Mouse (Mus musculus) intestine, embryonic 16.5 days (tissue): ENCODE results near the gene Btnl4. TPM values are rescaled to one million over a fixed set of nuclear protein-coding genes. Genes with fewer than 3 reads are reported as not detected.
A peak's percentile ranks its signal among the peaks of the same experiment; 100 is the strongest.
"Not testable (repeated sequence)": the region's sequence is repeated elsewhere in the genome, so short reads cannot be mapped to it uniquely, and the experiment has no call there.

ENCODE experiments used
- ATAC-seq: fragments of 200-750 bp; cut with Nextera tagmentation; 2 replicates; pipeline ENCODE4 v1.8.0; 2017; ENCODE audit warnings: moderate TSS enrichment, moderate library complexity
- H3K27ac ChIP-seq: fragments of 300-500 bp; sonication (generic); 2 replicates; pipeline ENCODE4 v1.5.1; 2014; ENCODE audit warnings: mild to moderate bottlenecking, low read length
- H3K27me3 ChIP-seq: fragments of 300-500 bp; sonication (generic); replicated peaks from 2 replicates; pipeline ENCODE4 v1.6.1; 2014; ENCODE audit warnings: low read length, control low read depth, mixed read lengths; ENCODE audit not compliant: control insufficient read depth, insufficient read depth
- H3K36me3 ChIP-seq: fragments of 300-500 bp; sonication (generic); 2 replicates; pipeline ENCODE4 v1.6.1; 2014; ENCODE audit warnings: low read length, control low read depth; ENCODE audit not compliant: control insufficient read depth, insufficient read depth
- H3K4me1 ChIP-seq: fragments of 300-500 bp; sonication (generic); 2 replicates; pipeline ENCODE4 v1.6.1; 2014; ENCODE audit warnings: low read length, control low read depth, mixed read lengths; ENCODE audit not compliant: control insufficient read depth, insufficient read depth
- H3K4me2 ChIP-seq: fragments of 300-500 bp; sonication (generic); 2 replicates; pipeline ENCODE4 v1.6.1; 2014; ENCODE audit warnings: low read depth, low read length, control low read depth
- H3K4me3 ChIP-seq: fragments of 300-500 bp; sonication (generic); 2 replicates; pipeline ENCODE4 v1.5.1; 2014; ENCODE audit warnings: mild to moderate bottlenecking, low read length
- H3K9ac ChIP-seq: fragments of 300-500 bp; sonication (generic); 2 replicates; pipeline ENCODE4 v1.6.1; 2014; ENCODE audit warnings: low read depth, low read length
- H3K9me3 ChIP-seq: fragments of 300-500 bp; sonication (generic); 2 replicates; pipeline ENCODE4 v1.6.1; 2016; ENCODE audit warnings: low read length, control low read depth; ENCODE audit not compliant: control insufficient read depth
- WGBS: fragments of 180-500 bp; shearing (Covaris S2); extraction: QIAGEN DNeasy Blood & Tissue Kit; methylation state at CpG from one replicate; pipeline ENCODE4 v1.1.7; 2014; 5-methylcytosine and 5-hydroxymethylcytosine counted together
- polyA plus RNA-seq: library from polyadenylated mRNA; unstranded; fragments of >200 nt; fragmentation: Nextera tagmentation; extraction: Ambion mirVana; gene quantifications from 2 replicates; pipeline ENCODE4 v1.2.1, GENCODE M21; 2015

Gene Btnl4
- polyA plus RNA-seq, result 18.1 and 22.3 TPM in 2 replicates

GRCm38 (mm10) chr17:34477238-34478013, at the start of gene Btnl4:
Btnl4 (minus strand) TSS chr17:34477318.
- Histone ChIP-seq H3K9ac (peak within 1 kb of the TSS; percentile 57), H3K4me2 (peak within 1 kb of the TSS; percentile 55), H3K4me3 (peak within 1 kb of the TSS; percentile 43), H3K27ac (peak within 1 kb of the TSS; percentile 76)
- ATAC-seq, result peak; percentile 89
- H3K27me3 ChIP-seq, H3K4me1 ChIP-seq, H3K9me3 ChIP-seq, H3K36me3 ChIP-seq: not testable (repeated sequence)
- WGBS, result 59% methylated on average over 4 of the region's 5 CpGs

- peak; percentile 86 for ATAC-seq
- H3K27me3 ChIP-seq, result no peaks in the 10 kb centered on the region
- no peaks in the 10 kb centered on the region for H3K36me3 ChIP-seq
- H3K4me3 ChIP-seq, result no peak overlapping the region
- H3K4me2 ChIP-seq, result no peak overlapping the region
- peak overlapping the region; percentile 65 for H3K27ac ChIP-seq
- 68% methylated on average over 1 of the region's 1 CpGs for WGBS
- H3K9me3 ChIP-seq, result no peaks in the 10 kb centered on the region
- no peaks in the 10 kb centered on the region for H3K4me1 ChIP-seq
- H3K9ac ChIP-seq, result no peak overlapping the region
These were observed 41.9 kb upstream of the Btnl4 start for GRCm38 (mm10) chr17:34519001-34519400.

GRCm38 (mm10) chr17:34518571-34518970, 41.5 kb upstream of the Btnl4 start:
- not testable (repeated sequence) for H3K36me3 ChIP-seq, H3K27me3 ChIP-seq, H3K9me3 ChIP-seq, H3K4me1 ChIP-seq
- peak; percentile 87 for ATAC-seq
- Histone ChIP-seq H3K27ac (peak overlapping the region; percentile 80), H3K4me2 (peak overlapping the region; percentile 48; the same call in 1 of the 2 replicates), H3K9ac (peak overlapping the region; percentile 60; the same call in 1 of the 2 replicates), H3K4me3 (peak overlapping the region; percentile 26)
- WGBS, result 58% methylated on average over 3 of the region's 3 CpGs

GRCm38 (mm10) chr17:34517795-34518194, 40.7 kb upstream of the Btnl4 start:
- Histone ChIP-seq H3K9me3 (no peaks in the 10 kb centered on the region), H3K27ac (peak overlapping the region; percentile 80), H3K4me3 (peak overlapping the region; percentile 26), H3K4me2 (peak overlapping the region; percentile 48), H3K4me1 (no peaks in the 10 kb centered on the region), H3K36me3 (no peaks in the 10 kb centered on the region), H3K27me3 (no peaks in the 10 kb centered on the region), H3K9ac (peak overlapping the region; percentile 60)
- 88% methylated on average over 4 of the region's 4 CpGs for WGBS
- no peak for ATAC-seq

GRCm38 (mm10) chr17:34517252-34517651, 40.1 kb upstream of the Btnl4 start, which contains the start of gene Btnl6:
Btnl6 (minus strand) TSS chr17:34517352.
- H3K27me3 ChIP-seq, result no peaks in the 10 kb centered on the region
- peak within 1 kb of the TSS; percentile 48 for H3K4me2 ChIP-seq
- WGBS, result 93% methylated on average over 4 of the region's 4 CpGs
- H3K9me3 ChIP-seq, result no peaks in the 10 kb centered on the region
- H3K27ac ChIP-seq, result peak within 1 kb of the TSS; percentile 80
- peak within 1 kb of the TSS; percentile 26 for H3K4me3 ChIP-seq
- H3K9ac ChIP-seq, result peak within 1 kb of the TSS; percentile 60
- no peak for ATAC-seq
- no peaks in the 10 kb centered on the region for H3K36me3 ChIP-seq
- no peaks in the 10 kb centered on the region for H3K4me1 ChIP-seq

- H3K27me3 ChIP-seq, result no peaks in the 10 kb centered on the region
- no peaks in the 10 kb centered on the region for H3K9me3 ChIP-seq
- no peaks in the 10 kb centered on the region for H3K36me3 ChIP-seq
- peak; percentile 61 for ATAC-seq
- peak overlapping the region; percentile 7; the same call in 1 of the 2 replicates for H3K4me3 ChIP-seq
- WGBS, result 70% methylated on average over 2 of the region's 2 CpGs
- no peaks in the 10 kb centered on the region for H3K4me1 ChIP-seq
- H3K27ac ChIP-seq, result 0 out of 2 replicates have a peak overlapping the region, but pooled peaks have one; percentile 39
- no peak overlapping the region for H3K4me2 ChIP-seq
- peak overlapping the region; percentile 60; the same call in 1 of the 2 replicates for H3K9ac ChIP-seq
These were observed 39.4 kb upstream of the Btnl4 start for GRCm38 (mm10) chr17:34516514-34516913.

GRCm38 (mm10) chr17:34511723-34512122, 34.6 kb upstream of the Btnl4 start:
- 52% methylated on average over 1 of the region's 1 CpGs for WGBS
- ATAC-seq, result not testable (repeated sequence)

GRCm38 (mm10) chr17:34507591-34507990, 30.5 kb upstream of the Btnl4 start:
- Histone ChIP-seq H3K36me3 (no peaks in the 10 kb centered on the region), H3K27me3 (no peaks in the 10 kb centered on the region), H3K4me1 (no peaks in the 10 kb centered on the region), H3K9me3 (no peaks in the 10 kb centered on the region), H3K4me2 (no peak overlapping the region), H3K9ac (no peak overlapping the region), H3K4me3 (no peak overlapping the region), H3K27ac (no peak overlapping the region)
- ATAC-seq, result no peak

More at GRCm38 (mm10) chr17:34511723-34512122, 34.6 kb upstream of the Btnl4 start:
- not testable (repeated sequence) for H3K9me3 ChIP-seq, H3K9ac ChIP-seq, H3K4me1 ChIP-seq, H3K4me3 ChIP-seq, H3K36me3 ChIP-seq, H3K27me3 ChIP-seq, H3K27ac ChIP-seq, H3K4me2 ChIP-seq

- H3K4me1 ChIP-seq, H3K36me3 ChIP-seq, H3K27me3 ChIP-seq, H3K9me3 ChIP-seq, H3K4me3 ChIP-seq, H3K9ac ChIP-seq: not testable (repeated sequence)
- Histone ChIP-seq H3K4me2 (peak overlapping the region; percentile 48; the same call in 1 of the 2 replicates), H3K27ac (peak overlapping the region; percentile 41; the same call in 1 of the 2 replicates)
- WGBS, result 47% methylated on average over 3 of the region's 4 CpGs
- peak; percentile 91 for ATAC-seq
These were observed 20.6 kb upstream of the Btnl4 start for GRCm38 (mm10) chr17:34497726-34498125.
